Mouse (Mus musculus): ENCODE measurements around the gene Runx1.

Runx1 gene

DNA sequence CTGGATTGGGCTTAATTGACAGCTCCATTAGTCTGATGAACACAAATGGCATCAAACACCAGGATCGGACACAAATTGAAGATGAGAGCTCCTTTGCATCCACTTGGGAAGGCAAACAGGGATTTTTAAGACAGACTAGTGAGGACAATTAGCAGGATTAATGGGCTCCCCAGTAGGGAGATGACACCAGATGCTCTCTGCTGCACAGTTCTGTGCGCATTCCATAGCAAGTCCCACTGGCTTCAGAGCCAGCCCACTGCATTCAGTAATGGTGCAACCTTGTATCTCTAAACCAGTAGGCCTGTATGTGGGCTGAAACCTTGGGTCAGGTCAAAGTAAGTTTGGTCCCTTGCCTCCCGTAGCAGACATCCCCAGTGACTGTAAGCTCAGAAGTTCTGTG lies 80.7 kb downstream of the Runx1 start:
- no peak for DNase-seq (ENCODE audit: low spot score in 2 of 2)

DNA sequence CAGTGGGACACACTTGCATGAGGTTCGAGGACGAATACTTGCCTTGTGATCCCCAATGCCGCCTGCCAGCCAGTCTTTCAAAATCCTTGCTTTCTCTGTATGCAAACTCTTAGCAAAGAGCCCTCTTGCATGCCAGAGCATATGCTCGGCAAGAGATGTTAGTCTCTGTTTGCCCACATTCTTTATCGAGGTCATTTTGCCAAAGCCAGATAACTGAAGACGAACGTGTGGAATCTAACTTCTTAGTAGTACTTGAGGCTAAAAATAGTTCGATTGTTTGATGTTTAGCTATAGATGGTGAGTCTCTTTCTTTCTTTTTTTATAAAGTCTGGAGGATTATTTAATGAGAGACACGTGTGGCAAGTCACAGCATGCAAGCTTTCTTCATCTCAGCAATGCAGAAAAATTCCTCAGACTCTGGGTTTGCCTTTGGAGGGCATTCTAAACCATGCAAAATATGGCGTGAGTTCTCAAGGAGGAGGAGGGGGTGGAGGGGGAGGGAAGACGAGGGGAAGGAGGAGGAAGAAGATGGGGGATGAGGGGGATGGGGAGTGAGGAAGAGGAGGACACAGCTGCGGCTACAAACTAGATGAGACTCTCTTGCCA lies 81.7 kb downstream of the Runx1 start:
- DNase-seq (ENCODE audit: low spot score in 2 of 2), result no peak

DNA sequence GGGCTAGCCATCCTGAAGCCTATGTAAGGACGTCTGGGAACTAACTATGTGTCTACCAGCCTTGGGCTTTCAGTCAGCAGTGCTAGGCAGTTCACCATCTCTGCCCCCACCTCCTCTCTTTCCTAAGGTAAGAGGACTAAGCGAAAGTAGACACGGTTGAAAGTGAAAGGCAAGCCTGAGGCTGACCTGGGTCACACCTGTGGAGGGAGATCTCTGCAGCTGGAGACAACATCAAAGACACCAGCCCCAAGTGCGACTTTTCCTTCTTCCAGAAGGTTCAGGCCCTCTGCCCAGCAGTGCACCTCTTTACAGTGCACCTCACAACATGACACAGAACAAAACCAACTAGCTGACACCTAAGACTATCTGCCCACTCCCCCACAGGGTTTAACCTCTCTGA lies 82.2 kb downstream of the Runx1 start:
- DNase-seq (ENCODE audit: low spot score in 2 of 2), result no peak

DNA sequence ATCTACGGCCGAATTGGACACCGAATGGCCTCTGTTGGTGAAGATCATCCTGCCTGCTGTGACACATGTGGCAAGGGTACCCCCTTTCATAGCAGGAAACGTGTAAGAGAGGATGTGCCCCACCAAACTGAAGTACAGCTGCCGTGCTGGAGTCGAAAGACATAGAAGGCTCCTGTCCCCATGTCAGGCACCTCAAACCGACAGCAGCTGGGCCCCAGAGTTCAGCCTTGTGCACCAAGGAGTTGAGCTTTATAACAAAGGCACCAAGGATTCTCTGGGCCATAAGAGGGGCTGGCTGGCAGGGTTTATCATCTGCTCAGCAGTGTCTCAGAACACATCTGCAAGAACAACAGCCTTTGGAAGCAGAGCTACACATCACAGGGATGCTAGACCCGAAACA lies 84.6 kb downstream of the Runx1 start:
- no peak for DNase-seq (ENCODE audit: low spot score in 2 of 2)

DNA sequence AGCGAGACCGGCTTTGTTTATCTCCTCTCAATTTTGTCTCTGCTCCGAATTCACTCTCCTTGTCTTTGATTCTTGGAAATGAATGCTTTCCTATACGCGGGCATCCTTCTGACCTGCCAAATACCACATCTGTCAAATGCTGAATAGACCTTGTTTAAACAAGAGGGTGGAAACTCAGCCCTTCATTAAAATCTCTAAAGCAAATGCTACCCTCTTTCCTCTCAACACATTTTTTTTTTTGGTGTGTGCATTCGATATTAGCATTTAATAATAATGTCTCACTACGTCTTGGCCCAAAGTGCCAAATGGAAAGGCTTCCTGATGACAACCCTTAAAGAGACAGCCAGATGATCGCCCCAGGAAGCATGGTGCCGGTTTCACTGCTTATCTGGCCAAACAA lies 85.4 kb downstream of the Runx1 start:
- no peak for DNase-seq (ENCODE audit: low spot score in 2 of 2)

DNA sequence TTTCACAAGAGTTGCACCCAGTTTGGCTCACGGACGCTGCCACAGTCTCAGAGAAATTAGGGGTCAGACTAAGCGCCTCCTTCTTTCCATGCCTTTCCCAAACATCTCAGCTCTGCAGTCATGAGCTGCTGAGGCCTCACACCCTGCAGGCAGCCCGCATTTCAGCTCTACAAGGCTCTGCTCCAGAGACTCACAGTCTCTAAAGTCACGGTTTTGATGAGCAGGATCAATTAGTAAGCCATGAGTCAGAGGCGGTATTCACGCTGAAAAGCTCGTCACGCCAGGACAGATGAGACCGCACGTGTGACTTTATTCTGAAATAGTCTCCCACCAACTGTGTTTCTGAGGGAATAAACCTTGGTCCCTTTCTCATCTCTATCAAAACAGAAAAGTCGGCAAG lies 86.0 kb downstream of the Runx1 start:
- DNase-seq (ENCODE audit: low spot score in 2 of 2), result no peak

DNA sequence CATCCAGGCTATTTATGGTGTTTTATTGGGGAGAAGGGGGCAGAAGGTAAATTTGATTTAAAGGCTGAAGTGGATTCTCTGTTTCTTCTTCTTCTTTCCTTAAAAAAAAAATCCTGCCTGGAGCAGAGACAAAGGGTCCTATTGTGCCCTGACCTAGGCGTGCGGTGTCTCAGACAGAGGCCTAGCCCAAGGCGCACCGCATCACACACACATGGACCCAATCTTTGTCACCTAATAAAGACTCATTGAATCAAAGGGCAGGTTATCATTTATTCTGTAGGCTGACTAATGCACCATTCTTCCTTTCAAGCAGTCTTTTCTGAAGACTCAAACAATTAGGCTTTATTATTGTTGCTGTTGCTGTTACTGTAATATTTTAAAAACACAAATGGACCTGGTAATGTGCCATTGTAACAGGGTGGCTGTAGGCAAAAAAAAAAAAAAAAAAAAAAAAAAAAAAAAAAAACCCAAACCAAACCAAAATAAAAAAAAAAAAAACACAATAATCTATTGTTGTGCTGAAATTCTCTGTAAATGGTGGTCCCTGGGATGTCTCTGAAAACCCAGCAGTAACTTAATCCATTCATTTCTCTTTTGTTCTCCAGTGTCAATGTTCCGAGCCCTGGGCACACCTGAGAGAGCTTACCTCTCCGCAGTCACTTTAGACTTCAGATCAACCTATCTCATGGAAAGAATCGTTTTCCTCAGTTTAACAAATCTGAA lies 86.7 kb downstream of the Runx1 start:
- no peak for DNase-seq (ENCODE audit: low spot score in 2 of 2)

DNA sequence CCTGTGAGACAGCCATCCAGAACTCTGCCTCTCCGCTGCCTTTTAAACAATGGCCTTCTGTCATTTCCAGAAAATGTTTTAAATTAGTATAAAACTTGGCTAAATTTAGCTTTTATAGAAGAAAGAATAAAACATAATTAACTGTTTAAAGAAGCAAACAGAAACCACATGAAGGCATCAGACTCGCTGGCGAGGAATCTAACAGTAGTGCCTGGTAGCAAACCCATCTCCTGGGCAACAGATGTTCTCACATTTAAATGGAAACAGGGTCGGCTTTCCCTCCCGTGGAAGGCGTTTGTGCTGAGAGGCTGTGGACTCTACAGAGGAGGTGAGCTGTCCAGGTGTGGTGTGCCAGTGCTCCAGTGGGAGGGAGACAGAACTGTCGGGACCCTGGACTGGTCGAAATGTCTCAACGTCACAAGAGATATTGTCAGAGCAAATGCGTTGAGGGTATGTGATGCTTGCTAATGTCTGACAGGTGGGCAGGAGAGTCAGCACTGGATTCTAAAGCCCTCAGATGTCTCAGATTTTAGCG lies 87.4 kb downstream of the Runx1 start:
- DNase-seq (ENCODE audit: low spot score in 2 of 2), result no peak

DNA sequence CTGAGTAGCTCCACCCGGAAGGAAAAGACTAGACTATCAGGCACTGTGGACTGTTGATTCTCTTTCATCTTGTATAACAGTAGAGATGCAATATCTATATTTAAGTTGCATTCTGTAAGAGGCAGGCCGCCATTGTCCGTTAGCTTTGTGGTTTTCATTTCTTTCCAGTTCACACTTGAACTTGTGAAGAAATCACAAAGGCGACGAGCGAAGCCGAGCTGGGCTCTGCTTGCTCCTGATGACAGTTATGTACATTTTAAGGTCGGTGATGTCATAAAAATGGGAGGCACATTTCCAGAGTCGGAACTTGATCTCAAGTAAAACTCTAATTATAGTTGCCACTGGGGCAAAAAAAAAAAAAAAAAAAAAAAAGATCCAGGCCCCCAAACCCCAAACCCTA lies 99.1 kb downstream of the Runx1 start:
- DNase-seq (ENCODE audit: low spot score in 2 of 2), result no peak

DNA sequence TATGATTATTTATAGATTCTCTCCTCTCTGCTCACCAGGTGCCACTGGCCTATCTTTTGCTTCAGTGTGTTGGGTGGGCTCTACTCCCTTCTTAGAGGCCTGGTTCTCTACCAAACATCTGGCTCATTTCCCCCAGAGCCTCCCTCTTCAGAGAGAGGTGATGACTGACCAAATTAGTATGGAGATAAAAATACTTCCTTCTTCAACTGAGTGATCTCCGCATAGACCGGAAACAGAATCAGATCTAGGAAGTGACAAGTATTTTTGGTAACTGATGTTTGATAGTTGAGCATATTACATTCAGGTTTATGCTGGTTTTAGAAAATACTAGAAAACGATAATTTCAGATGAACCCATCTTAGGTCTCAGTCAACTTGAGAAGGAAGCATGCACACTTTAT lies 101.4 kb downstream of the Runx1 start:
- no peak for DNase-seq (ENCODE audit: low spot score in 2 of 2)

DNA sequence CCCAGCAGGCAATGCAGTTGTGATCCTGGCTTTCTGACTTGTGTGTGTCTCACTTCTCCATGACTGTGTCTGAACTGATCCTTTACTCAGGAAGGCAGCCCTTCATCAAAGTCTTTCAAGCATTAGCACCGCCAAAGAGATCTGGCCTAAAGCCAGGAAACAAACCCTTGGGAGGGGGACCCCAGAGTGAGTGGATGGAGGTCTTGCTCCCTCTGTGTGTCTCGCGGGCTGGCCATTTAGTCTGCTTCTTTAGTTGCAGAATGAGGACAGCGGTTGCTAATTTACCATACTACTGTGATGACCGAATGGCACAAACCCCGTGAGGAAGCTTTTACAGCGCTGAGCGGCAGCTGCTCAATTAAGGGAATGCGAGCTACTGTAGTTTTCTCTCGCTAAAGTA lies 105.3 kb downstream of the Runx1 start:
- DNase-seq (ENCODE audit: low spot score in 2 of 2), result no peak

DNA sequence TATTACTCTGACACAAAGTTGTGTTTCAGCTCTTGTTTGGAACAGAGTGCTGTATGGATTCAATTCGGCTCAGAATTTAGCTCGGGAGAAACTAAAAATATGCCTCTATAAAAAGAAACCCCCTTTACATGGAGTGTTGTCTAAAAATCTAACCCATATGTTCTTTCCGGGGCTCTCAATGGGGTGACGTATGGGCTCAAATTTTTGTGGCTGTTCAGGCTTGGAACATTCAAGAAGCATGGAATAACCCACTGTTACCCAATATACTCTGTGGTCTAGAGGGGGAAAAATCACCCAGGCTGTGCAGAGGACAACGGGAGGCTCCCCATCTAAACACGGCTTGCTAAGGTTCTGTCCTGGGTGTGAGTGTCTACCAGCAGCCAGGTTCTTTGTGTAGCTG lies 106.2 kb downstream of the Runx1 start:
- DNase-seq (ENCODE audit: low spot score in 2 of 2), result no peak

DNA sequence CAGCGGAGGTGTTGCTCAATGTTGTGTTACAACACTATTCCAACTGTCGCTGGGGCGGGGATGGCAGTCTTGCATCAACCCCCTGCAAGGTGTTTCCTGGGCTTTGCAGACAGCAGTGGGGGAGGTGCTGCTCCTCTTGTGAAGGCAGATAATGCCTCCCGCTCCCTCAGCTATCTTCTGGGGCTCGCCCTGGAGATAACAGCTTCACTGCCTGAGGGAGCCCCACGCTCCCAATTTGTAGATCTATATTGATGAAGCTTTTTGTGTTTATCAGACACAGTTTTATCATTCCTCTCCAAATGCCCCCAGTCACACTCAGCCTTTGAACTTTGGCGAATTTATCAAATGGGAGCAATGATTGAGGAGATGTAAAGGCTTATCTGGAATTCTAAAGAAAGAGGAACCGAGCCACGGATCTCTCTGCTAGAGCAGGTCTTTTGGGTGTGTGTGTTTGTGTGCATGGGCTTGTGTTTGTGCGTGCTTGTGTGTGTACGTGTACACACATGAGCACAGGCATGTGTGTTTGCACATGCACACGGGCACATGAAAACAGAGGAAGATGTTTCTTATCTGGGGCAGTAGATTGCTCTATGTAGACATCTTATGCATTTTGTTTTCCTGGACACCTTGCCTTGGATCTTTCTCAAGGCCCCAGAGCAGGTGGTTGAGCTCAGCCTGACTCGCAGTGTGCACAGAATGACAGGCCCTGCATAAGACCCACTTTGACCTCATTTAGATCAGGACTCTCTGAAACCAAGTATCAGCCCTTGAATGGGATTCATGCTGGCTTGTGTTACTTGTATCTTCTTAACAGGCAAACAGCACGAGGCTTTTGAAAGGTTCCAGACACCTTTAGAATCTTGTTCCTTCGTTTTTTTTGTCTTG lies 110.1 kb downstream of the Runx1 start:
- DNase-seq (ENCODE audit: low spot score in 2 of 2), result no peak

DNA sequence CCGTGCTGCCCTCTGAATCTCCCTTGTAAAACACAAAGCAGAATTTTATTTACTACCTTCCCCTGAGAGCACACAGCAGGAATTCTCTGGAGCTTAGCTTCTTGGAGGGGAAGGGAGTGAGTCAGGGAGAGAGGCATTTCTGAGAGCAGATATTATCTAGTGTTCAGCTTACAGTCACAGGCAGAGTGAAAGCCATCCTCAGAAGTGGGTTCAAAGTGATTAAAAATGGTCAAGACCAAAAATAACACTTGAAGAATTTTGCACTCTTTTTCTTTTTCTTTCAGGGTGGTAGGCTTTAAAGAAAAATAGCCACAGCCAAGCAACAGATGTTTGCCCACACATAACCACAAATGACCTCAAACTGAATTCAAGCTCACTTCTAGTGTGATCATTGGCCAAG lies 115.8 kb downstream of the Runx1 start:
- DNase-seq (ENCODE audit: low spot score in 2 of 2), result no peak

DNA sequence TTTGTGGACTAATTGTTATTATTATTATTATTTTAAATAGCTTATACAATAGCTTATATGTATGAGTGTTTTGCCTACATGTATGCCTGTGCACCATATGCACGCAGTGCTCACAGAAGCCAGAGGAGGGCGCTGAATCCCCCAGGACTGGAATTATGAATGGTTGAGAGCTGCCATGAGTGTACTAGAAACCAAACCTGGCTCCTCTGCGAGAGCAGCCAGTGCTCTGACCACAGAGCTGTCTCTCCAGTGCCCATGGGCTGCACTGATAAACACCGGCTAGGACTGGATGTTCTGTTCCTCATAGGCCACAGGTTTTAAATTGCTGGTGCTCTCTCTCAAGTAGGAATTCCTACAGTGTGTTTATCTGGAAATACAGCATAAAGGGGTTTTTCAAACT lies 117.2 kb downstream of the Runx1 start:
- no peak for DNase-seq (ENCODE audit: low spot score in 2 of 2)

DNA sequence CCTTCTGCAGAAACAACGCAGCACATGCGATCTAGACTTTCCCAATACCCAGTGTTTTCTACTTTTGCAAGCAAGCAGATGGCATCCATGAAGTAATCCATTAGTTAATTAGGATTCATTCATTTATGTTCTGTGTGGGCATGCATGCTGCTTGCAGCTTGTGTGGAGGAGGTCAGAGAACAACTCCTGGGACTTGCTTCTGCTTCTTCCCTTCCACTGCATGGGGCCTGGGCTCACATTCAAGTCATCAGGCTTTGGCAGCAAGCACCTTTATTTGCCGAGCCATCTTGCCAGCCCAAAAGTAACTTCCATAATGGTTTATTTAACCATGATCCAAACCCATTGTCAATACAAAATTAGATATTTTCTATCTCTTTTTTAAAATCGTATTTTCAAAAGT lies 118.2 kb downstream of the Runx1 start:
- DNase-seq (ENCODE audit: low spot score in 2 of 2), result no peak

DNA sequence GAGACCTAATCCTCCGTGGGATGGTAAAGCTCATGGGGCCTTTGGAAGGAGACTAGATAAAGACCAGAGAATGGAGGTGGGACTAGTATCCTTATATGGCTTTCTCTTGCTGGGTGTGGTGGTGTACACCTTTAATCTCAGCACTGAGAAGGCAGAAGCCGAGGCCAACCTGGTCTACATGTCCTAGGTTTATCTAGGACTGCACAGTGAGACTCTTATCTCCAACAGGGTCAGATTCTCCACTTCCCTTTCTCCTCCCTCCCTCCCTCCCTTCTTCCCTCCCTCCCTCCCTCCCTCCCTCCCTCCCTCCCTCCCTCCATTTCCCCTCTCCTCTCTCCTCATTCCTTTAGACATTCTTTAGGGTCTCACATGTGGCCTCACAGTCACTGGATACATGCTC lies 118.8 kb downstream of the Runx1 start:
- DNase-seq (ENCODE audit: low spot score in 2 of 2), result no peak

DNA sequence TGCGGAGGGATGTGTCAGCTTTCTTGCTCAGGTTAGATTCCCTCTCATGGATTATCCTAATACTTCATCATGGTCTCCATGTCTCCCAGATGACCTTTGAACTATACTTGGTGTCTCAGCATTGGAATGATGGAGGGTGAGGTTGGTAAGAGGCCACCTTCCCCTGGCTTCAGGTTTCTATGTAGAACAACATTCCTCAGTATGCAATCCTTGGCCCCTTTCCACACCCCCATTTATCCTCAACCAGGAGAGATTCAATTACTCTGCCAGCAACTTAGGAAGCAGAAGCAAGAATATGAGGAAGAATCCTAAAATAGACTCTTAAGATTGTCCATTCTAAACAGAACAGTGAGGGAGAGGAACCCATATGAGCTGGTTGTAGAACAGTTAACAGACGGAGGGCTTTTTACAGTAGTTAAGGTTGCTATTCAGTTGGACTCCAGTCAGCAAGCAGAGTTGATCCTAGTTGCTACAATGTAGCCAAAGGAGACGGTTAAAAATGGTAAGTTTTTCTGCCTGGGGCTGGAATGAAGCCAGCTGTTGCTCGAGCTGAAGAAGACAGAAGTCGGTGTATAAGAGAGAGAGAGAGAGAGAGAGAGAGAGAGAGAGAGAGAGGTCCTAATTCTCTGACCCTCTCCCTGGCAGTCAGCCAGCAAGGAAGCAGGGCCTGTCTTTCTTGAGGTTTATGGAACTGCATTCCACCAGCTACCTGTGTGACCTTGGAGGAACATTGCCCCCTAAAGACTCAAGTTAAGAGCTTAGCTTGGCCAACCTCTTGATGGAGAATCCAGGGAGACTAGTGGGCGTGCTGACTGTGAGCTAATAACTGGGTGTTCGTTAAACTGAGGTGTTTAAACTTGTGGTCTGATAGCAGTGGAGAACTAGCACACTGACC lies 120.1 kb downstream of the Runx1 start:
- DNase-seq (ENCODE audit: low spot score in 2 of 2), result no peak

DNA sequence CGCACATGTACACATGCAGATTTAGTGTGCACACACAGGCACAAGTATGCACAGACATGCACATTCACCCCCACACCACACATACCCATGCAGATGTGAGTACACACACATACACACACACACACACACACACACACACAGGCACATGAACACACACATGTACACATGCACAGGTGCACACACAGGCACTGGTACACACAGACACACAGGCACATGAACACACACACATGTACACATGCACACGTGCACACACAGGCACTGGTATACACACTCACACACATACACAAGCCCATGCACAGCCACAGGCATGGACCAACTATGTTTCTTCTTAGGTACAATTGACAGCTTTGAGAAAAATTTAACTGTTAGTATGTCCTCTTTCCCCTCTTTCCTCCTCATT lies 122.1 kb downstream of the Runx1 start:
- DNase-seq (ENCODE audit: low spot score in 2 of 2), result no peak

DNA sequence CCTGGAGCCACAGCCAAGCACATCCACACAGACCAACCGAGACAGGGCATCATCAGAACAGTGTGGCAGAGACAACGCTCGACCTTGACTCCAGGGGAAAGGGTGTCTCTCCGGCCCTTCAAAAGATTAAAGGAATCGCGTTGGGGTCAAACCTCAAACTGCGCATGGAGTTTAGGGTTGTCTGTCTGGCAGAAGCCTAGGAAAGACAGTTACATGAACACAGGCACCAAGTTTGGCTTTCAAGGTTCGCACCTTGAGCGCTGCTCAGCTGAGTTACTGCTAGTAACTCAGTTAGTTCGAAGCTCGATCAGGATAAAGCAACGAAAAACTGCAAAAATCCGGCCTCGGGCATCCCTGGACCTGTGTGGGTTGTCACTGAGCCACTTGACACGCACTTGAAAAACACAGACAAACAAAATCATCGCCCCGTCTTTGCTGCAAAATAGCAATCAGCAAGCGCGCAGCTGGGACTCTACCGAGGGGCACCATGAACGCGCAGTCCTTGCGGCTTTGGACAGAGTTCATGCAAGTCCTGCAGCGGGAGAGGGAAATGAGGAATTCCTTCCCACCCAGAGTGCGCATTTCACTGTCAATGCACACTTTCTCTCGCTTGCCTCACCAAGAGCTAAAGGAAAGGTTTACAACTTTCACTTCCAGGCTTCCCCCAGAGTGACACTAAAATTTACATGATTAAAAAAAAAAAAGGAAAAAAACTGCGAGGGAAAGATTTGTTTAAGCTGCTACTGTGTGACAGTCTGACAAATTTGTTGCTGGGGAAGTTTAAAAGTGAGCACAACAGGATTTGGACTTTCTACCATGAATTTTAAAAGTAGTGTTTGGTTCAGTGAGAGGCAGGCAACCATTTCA lies 126.2 kb downstream of the Runx1 start:
- DNase-seq (ENCODE audit: low spot score in 2 of 2), result no peak

DNA sequence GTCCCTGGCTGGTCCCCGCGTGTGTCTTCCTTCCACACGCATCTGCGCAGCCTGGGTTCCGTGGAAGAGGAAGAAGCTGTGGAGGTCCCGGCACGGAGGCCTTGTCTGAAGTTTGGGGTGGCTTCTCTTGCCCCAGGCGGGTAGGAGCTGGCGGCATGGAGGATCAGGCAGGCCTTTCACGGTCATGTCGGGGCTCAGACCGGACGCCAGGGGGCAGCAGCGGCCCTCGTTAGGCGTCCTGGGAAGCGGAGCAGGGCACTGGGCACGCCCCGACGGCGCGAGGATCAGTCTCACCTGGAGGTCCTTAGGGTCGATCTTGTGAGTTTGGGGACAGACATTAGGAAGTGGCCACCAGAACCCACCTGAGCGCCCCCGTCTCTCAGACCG lies 127.3 kb downstream of the Runx1 start:
- peak; percentile 82 to 93 for DNase-seq (ENCODE audit: low spot score in 2 of 2)

Measured in urinary bladder, postnatal 4 days (tissue).